Mouse (Mus musculus) kidney, embryonic 16.5 days (tissue): ENCODE measurements around the gene Wdr81. TPM values are rescaled to one million over a fixed set of nuclear protein-coding genes. Genes with fewer than 3 reads are reported as not detected.
"Not testable (repeated sequence)": the region's sequence is repeated elsewhere in the genome, so short reads cannot be mapped to it uniquely, and the experiment has no call there.

Source experiments
- ATAC-seq: fragments of 200-750 bp; cut with Nextera tagmentation; 2 replicates; pipeline ENCODE4 v1.8.0; 2017; ENCODE audit warnings: moderate TSS enrichment; ENCODE audit not compliant: low FRiP score, low TSS enrichment
- H3K27ac ChIP-seq: fragments of 300-500 bp; sonication (generic); 2 replicates; pipeline ENCODE4 v1.5.1; 2014; ENCODE audit warnings: low read length
- H3K27me3 ChIP-seq: fragments of 300-500 bp; sonication (generic); 2 replicates; pipeline ENCODE4 v1.6.1; 2014; ENCODE audit warnings: low read length, control low read depth, mixed read lengths; ENCODE audit not compliant: insufficient read depth
- H3K36me3 ChIP-seq: fragments of 300-500 bp; sonication (generic); 2 replicates; pipeline ENCODE4 v1.6.1; 2014; ENCODE audit warnings: low read length, control low read depth, mixed read lengths; ENCODE audit not compliant: insufficient read depth
- H3K4me1 ChIP-seq: fragments of 300-500 bp; sonication (generic); 2 replicates; pipeline ENCODE4 v1.6.1; 2014; ENCODE audit warnings: low read length, control low read depth, mixed read lengths; ENCODE audit not compliant: insufficient read depth
- H3K4me2 ChIP-seq: fragments of 300-500 bp; sonication (generic); replicated peaks from 2 replicates; pipeline ENCODE4 v1.6.1; 2014; ENCODE audit warnings: low read depth, low read length
- H3K4me3 ChIP-seq: fragments of 300-500 bp; sonication (generic); 2 replicates; pipeline ENCODE4 v1.5.1; 2014; ENCODE audit warnings: mild to moderate bottlenecking, low read length
- H3K9ac ChIP-seq: fragments of 300-500 bp; sonication (generic); replicated peaks from 2 replicates; pipeline ENCODE4 v1.6.1; 2014; ENCODE audit warnings: low read length
- H3K9me3 ChIP-seq: fragments of 300-500 bp; sonication (generic); 2 replicates; pipeline ENCODE4 v1.6.1; 2016; ENCODE audit warnings: low read length, control low read depth
- WGBS: fragments of 180-500 bp; shearing (Covaris S2); extraction: QIAGEN DNeasy Blood & Tissue Kit; methylation state at CpG from one replicate; pipeline ENCODE4 v1.1.7; 2014; 5-methylcytosine and 5-hydroxymethylcytosine counted together
- polyA plus RNA-seq: library from polyadenylated mRNA; unstranded; fragments of >200 nt; fragmentation: Nextera tagmentation; extraction: Ambion mirVana; gene quantifications from 2 replicates; pipeline ENCODE4 v1.2.1, GENCODE M21; 2015

Wdr81 gene
- polyA plus RNA-seq, 1 experiment from 2014 or later: 7.2 TPM

DNA sequence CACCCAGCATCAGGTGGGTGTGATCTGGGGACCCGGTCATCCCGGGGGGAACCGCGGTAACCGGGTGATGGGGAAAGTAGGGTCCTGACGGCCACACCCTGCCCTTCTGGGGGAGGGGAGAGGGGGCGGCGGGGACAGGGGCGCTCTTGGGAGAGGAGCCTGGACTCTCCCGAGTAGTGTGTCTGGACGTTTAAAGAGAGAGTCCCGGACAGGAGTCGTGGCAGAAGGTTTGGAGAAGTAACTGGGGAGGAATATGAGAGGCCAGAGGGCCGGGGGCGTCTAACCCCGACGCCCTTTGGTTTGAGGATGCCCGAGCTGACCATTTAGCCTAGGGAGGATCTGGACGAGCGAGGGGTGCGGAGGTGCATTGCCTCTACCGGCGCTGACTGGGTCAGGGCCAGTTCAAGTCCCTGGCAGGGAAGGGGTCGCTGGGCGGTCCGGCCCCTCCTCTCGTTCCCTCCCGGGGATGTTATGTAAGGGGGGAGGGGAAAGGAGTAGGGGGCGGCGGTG is 7.3 kb upstream of the Wdr81 start:
- ATAC-seq: peak; percentile 17
- H3K9me3 ChIP-seq: peaks cover 3% of the 10 kb centered on the region
- no peaks in the 10 kb centered on the region for H3K27me3 ChIP-seq
- H3K27ac ChIP-seq: peak overlapping the region; percentile 89
- 1% methylated on average over 29 of the region's 30 CpGs for WGBS
- H3K4me3 ChIP-seq: peak overlapping the region; percentile 79
- H3K4me1 ChIP-seq: peaks cover 33% of the 10 kb centered on the region
- peak overlapping the region; percentile 74 for H3K9ac ChIP-seq
- peaks cover 13% of the 10 kb centered on the region for H3K36me3 ChIP-seq
- peak overlapping the region; percentile 94 for H3K4me2 ChIP-seq

- peak; percentile 92 for ATAC-seq
- Histone ChIP-seq H3K4me3 (peak within 1 kb of the TSS; percentile 79), H3K27ac (peak within 1 kb of the TSS; percentile 99), H3K9ac (peak within 1 kb of the TSS; percentile 74), H3K9me3 (no peaks in the 10 kb centered on the region), H3K36me3 (peaks cover 10% of the 10 kb centered on the region), H3K27me3 (no peaks in the 10 kb centered on the region), H3K4me2 (peak within 1 kb of the TSS; percentile 94), H3K4me1 (peaks cover 33% of the 10 kb centered on the region)
- WGBS: under 1% methylated on average over 46 of the region's 46 CpGs
Observed at GRCm38 (mm10) chr11:75460844-75461742, 6.6 kb upstream of the Wdr81 start, which contains the start of gene Tlcd2. TSS of gene Tlcd2 (plus strand) at chr11:75461715.

GRCm38 (mm10) chr11:75460103-75460843 is 5.8 kb upstream of the Wdr81 start:
- H3K4me2 ChIP-seq: peak overlapping the region; percentile 81
- WGBS: 2% methylated on average over 19 of the region's 19 CpGs
- peak; percentile 59 for ATAC-seq
- H3K36me3 ChIP-seq: peaks cover 3% of the 10 kb centered on the region; the same call in 1 of the 2 replicates
- H3K27me3 ChIP-seq: no peaks in the 10 kb centered on the region
- H3K9ac ChIP-seq: peak overlapping the region; percentile 74
- H3K27ac ChIP-seq: peak overlapping the region; percentile 99
- H3K9me3 ChIP-seq: no peaks in the 10 kb centered on the region
- peaks cover 35% of the 10 kb centered on the region for H3K4me1 ChIP-seq
- peak overlapping the region; percentile 50 for H3K4me3 ChIP-seq

DNA sequence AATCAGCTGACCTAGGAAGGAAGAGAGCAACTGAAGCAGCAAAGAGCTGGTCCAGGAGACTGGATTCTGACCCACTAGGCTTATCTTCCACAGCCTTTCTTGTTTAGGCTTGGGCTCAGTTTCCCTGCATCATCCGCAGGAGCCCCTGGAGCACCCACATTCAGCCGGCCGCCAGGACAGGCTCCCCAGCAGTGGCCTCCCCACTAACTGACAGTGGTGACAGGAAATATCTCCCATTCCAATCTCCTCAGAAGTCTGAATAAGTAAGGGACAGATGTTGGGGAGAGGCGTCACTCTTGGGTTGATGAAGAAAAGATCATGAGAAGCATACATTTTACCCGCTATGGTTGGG is 5.2 kb upstream of the Wdr81 start:
- H3K36me3 ChIP-seq: no peaks in the 10 kb centered on the region
- H3K4me3 ChIP-seq: peak overlapping the region; percentile 50
- no peaks in the 10 kb centered on the region for H3K9me3 ChIP-seq
- H3K4me2 ChIP-seq: peak overlapping the region; percentile 81
- H3K27me3 ChIP-seq: no peaks in the 10 kb centered on the region
- 28% methylated on average over 5 of the region's 5 CpGs for WGBS
- H3K27ac ChIP-seq: peak overlapping the region; percentile 99
- H3K9ac ChIP-seq: peak overlapping the region; percentile 54
- H3K4me1 ChIP-seq: peaks cover 40% of the 10 kb centered on the region
- no peak for ATAC-seq

- peaks cover 41% of the 10 kb centered on the region for H3K4me1 ChIP-seq
- peak overlapping the region; percentile 99 for H3K27ac ChIP-seq
- H3K9me3 ChIP-seq: no peaks in the 10 kb centered on the region
- ATAC-seq: no peak
- H3K4me2 ChIP-seq: peak overlapping the region; percentile 81; the same call in 1 of the 2 replicates
- H3K9ac ChIP-seq: peak overlapping the region; percentile 54
- 71% methylated on average over 5 of the region's 5 CpGs for WGBS
- H3K27me3 ChIP-seq: no peaks in the 10 kb centered on the region
- 0 out of 2 replicates have a peak overlapping the region, but pooled peaks have one; percentile 50 for H3K4me3 ChIP-seq
- no peaks in the 10 kb centered on the region for H3K36me3 ChIP-seq
Observed at GRCm38 (mm10) chr11:75459141-75459711, 4.7 kb upstream of the Wdr81 start.

- ATAC-seq: no peak
- no peak overlapping the region for H3K27ac ChIP-seq
Observed at GRCm38 (mm10) chr11:75458628-75459041, 4.1 kb upstream of the Wdr81 start.

GRCm38 (mm10) chr11:75458169-75458568 is 3.7 kb upstream of the Wdr81 start:
- Histone ChIP-seq H3K4me2 (no peak overlapping the region), H3K27ac (no peak overlapping the region), H3K36me3 (no peaks in the 10 kb centered on the region), H3K4me1 (peaks cover 40% of the 10 kb centered on the region), H3K4me3 (no peak overlapping the region), H3K9ac (no peak overlapping the region), H3K27me3 (no peaks in the 10 kb centered on the region), H3K9me3 (no peaks in the 10 kb centered on the region)
- 24% methylated on average over 3 of the region's 3 CpGs for WGBS
- no peak for ATAC-seq

More at GRCm38 (mm10) chr11:75458628-75459041, 4.1 kb upstream of the Wdr81 start:
- peaks cover 44% of the 10 kb centered on the region for H3K4me1 ChIP-seq
- no peaks in the 10 kb centered on the region for H3K27me3 ChIP-seq
- H3K4me2 ChIP-seq: no peak overlapping the region
- H3K9ac ChIP-seq: no peak overlapping the region
- 85% methylated on average over 8 of the region's 8 CpGs for WGBS
- no peaks in the 10 kb centered on the region for H3K36me3 ChIP-seq
- no peaks in the 10 kb centered on the region for H3K9me3 ChIP-seq
- H3K4me3 ChIP-seq: no peak overlapping the region

DNA sequence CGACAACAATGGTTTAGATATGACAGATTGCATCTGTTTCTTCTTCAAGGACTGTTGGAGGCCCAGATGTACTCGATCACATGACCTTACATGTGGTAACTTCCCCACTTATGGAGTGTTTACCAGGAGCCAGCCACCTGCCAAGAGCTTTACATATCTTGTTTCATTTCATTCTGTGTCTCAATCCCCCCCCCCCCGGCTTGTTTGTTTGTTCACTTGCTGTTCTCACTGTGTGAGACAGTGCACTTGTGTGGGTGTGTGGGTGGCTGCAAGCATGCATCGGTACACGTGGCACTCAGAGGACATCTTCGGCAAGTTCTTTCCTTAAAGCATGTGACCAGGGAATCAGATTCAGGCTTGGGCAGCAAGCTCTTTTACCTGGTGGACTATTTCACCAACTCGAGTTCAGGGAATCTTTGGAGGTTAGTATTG is 1.9 kb upstream of the Wdr81 start:
- Histone ChIP-seq H3K4me2 (no peak overlapping the region), H3K4me1 (peaks cover 27% of the 10 kb centered on the region), H3K36me3 (no peaks in the 10 kb centered on the region), H3K9ac (no peak overlapping the region), H3K27ac (no peak overlapping the region), H3K9me3 (no peaks in the 10 kb centered on the region), H3K27me3 (no peaks in the 10 kb centered on the region), H3K4me3 (no peak overlapping the region)
- 83% methylated on average over 7 of the region's 7 CpGs for WGBS
- ATAC-seq: no peak

- not testable (repeated sequence) for H3K9ac ChIP-seq, H3K27me3 ChIP-seq
Observed at GRCm38 (mm10) chr11:75455971-75456370, 1.5 kb upstream of the Wdr81 start.

More at GRCm38 (mm10) chr11:75455971-75456370, 1.5 kb upstream of the Wdr81 start:
- peaks cover 27% of the 10 kb centered on the region for H3K4me1 ChIP-seq
- H3K27ac ChIP-seq, H3K4me2 ChIP-seq, H3K4me3 ChIP-seq, ATAC-seq, H3K36me3 ChIP-seq, H3K9me3 ChIP-seq: not testable (repeated sequence)
- WGBS: 95% methylated on average over 2 of the region's 2 CpGs
